Mouse (Mus musculus): Measurements from ENCODE around the gene S100a14.
A peak's percentile ranks its signal among the peaks of the same experiment; 100 is the strongest.

Gene S100a14

GRCm38 (mm10) chr3:90526580-90526979 lies at the start of gene S100a14:
Gene S100a14, plus strand, starts transcription at chr3:90526856.
- DNase-seq (ENCODE audit: low spot score), result no peak

DNA sequence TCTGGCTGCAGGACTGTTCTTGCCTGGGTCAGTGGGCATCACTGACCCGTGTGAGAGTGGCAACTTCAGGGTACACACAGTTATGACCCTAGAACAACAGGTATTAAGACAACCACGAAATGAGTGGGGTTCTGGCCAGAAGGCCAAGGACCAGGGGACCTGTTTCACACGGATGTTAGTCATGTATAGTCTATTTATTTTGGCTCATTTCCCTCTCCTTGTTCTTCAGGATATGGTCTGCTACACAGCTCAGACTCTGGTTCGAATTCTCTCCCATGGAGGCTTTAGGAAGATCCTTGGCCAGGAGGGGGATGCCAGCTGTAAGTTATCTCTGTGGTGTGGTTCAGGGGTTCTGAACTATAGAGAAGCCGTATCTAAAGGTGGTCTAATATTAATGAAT lies 39.7 kb upstream of the S100a14 start:
- no peak for DNase-seq (ENCODE audit: low spot score)

DNA sequence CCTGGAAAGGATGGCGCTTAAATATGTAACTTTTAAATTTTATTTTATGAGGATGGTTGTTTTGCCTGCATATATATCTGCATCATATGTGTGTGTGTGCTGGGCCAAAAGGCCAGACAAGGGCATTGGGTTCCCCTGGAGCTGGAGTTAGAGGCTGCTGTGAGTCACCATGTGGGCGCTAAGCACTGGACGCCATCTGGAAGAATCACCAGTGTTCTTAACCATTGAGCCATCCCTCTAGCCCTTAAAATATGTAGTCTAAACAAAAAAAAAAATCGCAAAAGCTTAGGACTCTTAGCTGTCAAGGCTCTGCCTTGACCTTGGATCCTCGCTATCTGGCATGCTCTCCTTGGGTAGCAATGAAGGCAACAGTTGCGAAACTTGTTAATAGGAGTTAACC lies 38.1 kb upstream of the S100a14 start:
- DNase-seq (ENCODE audit: low spot score), result no peak

- DNase-seq (ENCODE audit: low spot score), result peak; percentile 93
Observed at GRCm38 (mm10) chr3:90490696-90491256, 35.9 kb upstream of the S100a14 start, which contains the start of gene Snapin. Gene Snapin, minus strand, starts transcription at chr3:90491033.

- no peak for DNase-seq (ENCODE audit: low spot score)
Observed at GRCm38 (mm10) chr3:90491350-90491749, 35.3 kb upstream of the S100a14 start.

DNA sequence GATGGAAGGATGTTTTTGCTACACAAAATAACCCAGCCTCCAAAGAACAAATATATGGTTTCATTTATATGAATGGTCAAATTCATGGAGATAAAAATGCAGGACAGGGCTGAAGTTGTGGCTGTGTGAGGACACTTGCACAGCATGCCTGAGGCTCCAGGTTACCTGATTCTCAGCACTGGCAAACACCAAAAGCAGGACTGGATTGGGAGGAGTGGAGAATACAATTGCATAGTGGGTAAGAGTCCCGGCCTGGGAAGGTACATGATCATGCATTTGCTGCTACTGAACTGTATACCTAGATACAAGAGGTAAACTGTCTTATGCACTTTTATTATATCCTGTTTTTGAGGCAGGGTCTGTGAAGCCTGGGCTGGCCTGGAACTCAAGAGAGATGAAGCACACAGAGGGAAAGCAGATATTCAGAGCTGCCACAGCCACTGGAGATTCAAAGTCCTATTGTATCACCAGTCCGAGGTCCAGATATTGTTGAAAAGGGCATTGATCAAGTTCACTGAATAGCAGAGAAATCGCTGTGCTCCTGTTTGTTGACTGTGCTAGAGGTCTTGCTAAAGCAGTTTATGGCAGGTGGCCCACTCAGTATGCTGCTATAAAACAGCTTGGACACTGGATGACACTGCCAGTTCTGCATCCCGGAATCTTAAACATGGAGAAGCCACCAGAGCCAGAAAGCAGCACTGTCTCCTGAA lies 32.7 kb upstream of the S100a14 start:
- DNase-seq (ENCODE audit: low spot score), result no peak

- no peak for DNase-seq (ENCODE audit: low spot score)
Observed at GRCm38 (mm10) chr3:90495850-90496525, 30.7 kb upstream of the S100a14 start.

- DNase-seq (ENCODE audit: low spot score), result no peak
Observed at GRCm38 (mm10) chr3:90497597-90497996, 29.1 kb upstream of the S100a14 start.

DNA sequence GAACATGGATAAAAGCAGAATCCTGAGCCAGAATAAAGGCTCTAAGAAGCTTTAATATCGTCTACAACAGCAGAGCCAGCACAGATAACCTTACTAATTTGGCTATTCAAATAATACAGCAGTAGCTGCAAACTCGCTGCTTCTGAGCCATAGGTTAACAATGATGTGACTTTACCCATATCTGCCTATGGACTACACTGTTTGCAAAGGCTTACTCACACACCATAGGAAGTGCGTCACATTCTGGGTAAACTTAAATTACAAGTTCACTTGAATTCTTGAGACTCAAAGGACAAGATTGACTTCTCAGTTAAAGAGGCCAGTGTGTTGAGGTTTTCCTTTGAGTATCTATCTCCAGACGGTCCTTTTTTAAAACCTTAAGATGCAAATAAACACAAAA lies 23.2 kb upstream of the S100a14 start:
- no peak for DNase-seq (ENCODE audit: low spot score)

DNA sequence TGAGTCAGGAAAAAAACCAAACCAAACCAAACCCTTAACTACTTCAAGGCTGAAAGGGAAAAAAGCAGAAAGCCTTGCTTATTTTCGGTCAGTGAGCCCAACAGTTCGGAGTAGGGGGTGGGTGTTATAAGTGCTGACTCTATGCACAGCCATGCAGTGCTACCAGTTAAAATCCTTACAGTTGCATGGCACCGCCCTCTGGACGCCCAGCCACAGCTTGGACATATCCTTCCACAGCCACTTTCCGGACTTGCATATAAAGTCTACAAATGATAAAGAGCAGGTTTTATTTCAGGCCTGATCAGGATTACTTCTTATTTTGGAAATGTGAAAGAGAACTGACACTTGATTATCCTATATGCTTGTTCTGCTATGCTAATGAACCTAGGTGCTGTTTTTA lies 21.4 kb upstream of the S100a14 start:
- no peak for DNase-seq (ENCODE audit: low spot score)

DNA sequence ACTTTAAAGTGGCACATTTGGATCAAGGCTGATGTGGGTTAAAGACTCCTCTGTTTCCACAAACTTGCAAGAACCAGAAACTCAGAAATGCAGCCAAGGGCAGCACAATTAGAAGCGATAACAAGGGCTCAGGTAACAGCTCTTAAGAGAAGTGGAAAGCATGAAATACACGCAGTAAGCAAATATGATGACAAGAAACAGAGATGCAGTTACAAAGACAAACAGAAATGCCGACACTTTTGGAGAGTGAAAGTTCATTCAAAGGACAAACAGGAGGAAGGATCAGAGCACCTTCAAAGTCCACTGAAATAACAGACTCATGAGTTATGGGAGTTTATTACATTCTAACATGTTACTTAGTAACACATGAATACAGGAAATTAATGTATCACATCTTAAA lies 20.3 kb upstream of the S100a14 start:
- no peak for DNase-seq (ENCODE audit: low spot score)

GRCm38 (mm10) chr3:90508287-90508949 lies 18.2 kb upstream of the S100a14 start:
- DNase-seq (ENCODE audit: low spot score), result no peak

GRCm38 (mm10) chr3:90508950-90509746 lies 17.5 kb upstream of the S100a14 start, which contains the start of gene Chtop:
Gene Chtop, minus strand, starts transcription at chr3:90509498.
- DNase-seq (ENCODE audit: low spot score), result peak; percentile 99

- DNase-seq (ENCODE audit: low spot score), result no peak
Observed at GRCm38 (mm10) chr3:90509747-90510123, 16.9 kb upstream of the S100a14 start.

- DNase-seq (ENCODE audit: low spot score), result no peak
Observed at GRCm38 (mm10) chr3:90512276-90512675, 14.4 kb upstream of the S100a14 start.

- DNase-seq (ENCODE audit: low spot score), result no peak
Observed at GRCm38 (mm10) chr3:90512948-90513642, 13.6 kb upstream of the S100a14 start.

- DNase-seq (ENCODE audit: low spot score), result peak; percentile 35
Observed at GRCm38 (mm10) chr3:90513796-90514590, 12.7 kb upstream of the S100a14 start, which contains the start of the genes S100a1 and S100a13. Gene S100a1, minus strand, starts transcription at chr3:90514392. Gene S100a13, plus strand, starts transcription at chr3:90514435.

GRCm38 (mm10) chr3:90514691-90515090 lies 12.0 kb upstream of the S100a14 start:
- DNase-seq (ENCODE audit: low spot score), result peak; percentile 59

DNA sequence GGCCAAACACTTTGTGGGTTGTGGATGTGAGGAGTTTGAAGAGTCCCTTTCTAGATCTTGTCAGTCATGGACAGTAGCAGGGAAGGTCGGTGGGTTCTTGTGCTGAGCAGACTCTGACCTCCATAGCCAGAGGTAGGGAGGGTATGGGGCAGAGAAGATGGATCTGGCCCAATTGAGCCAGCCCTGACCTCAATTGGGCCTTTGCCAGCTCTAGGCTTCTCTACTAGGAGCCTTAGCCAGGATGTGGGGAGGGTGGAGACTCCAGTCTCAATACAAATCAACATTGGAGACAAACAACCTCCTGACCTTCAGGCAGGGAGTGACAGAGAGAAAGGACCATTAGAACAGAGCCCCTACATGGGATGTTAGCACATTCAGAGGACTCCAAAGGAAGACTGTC lies 11.4 kb upstream of the S100a14 start:
- DNase-seq (ENCODE audit: low spot score), result no peak

DNA sequence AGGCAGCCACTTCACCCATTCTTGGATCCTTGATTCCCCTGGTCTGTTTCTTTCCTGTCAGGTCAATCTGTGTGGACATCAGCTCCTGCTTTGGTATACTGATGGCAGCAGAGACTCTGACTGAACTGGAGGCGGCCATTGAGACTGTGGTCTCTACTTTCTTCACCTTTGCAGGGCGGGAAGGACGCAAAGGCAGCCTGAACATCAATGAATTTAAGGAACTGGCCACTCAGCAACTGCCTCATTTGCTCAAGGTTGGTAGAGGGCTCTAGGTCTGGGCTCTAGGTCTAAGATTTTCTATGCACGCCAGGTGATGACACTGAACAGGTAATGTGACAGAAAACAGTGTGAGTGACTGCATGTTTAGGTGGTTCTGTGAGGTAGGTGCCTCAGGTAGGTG lies 10.9 kb upstream of the S100a14 start:
- no peak for DNase-seq (ENCODE audit: low spot score)
